Mouse (Mus musculus): ENCODE data around the gene Nck2.

- TF ChIP-seq CTCF (IDR thresholded peaks at IDR 0.05; ENCODE audit: insufficient read depth, low read depth, low read length): no peak
- no peak for TF ChIP-seq POLR2A (IDR thresholded peaks at IDR 0.05; ENCODE audit: insufficient read depth, low read depth, low read length)
Observed at GRCm38 (mm10) chr1:43496051-43496450, 51.7 kb downstream of the Nck2 start.
